Mouse (Mus musculus): ENCODE measurements around the gene Zfp553. TPM values are rescaled to one million over a fixed set of nuclear protein-coding genes. Genes with fewer than 3 reads are reported as not detected.
"Not testable (repeated sequence)": the region's sequence is repeated elsewhere in the genome, so short reads cannot be mapped to it uniquely, and the experiment has no call there.

The Zfp553 gene
- polyA plus RNA-seq, 1 experiment from 2014 or later: 42.5 TPM

DNA sequence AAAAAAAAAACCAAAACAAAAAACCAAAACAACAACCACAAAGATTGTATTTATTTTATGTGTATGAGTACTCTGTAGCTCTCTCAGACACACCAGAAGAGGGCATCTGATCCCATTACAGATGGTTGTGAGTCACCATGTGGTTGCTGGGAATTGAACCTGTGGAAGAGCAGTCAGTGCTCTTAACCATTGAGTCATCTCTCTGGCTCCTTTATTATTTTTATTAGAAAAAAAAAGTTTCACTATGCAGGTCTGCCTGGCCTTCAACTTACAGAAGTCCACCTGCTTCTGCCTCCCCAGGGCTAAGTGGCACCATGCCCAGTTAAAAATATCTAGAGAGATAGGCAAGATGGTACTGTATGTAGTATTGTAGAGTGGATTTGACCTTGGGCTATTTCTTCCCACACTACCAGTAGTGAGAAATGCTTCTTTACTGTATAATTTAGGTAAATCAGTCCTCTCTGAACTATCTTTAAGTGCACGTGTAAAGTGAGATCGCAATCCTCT, 10.6 kb downstream of the Zfp553 start:
- H3K9ac ChIP-seq: peak overlapping the region; percentile 68
- no peaks in the 10 kb centered on the region for H3K9me3 ChIP-seq (replicated peaks)
- H3K4me1 ChIP-seq: peaks cover 27% of the 10 kb centered on the region
- WGBS: 24% methylated on average over 2 of the region's 2 CpGs
- peaks cover 27% of the 10 kb centered on the region for H3K36me3 ChIP-seq
- peak overlapping the region; percentile 50 for H3K4me2 ChIP-seq (replicated peaks)
- no peak for ATAC-seq (ENCODE audit: insufficient number of reproducible peaks, low FRiP score, low TSS enrichment, low read depth)
- H3K4me3 ChIP-seq (replicated peaks): peak overlapping the region; percentile 92
- no peaks in the 10 kb centered on the region for H3K27me3 ChIP-seq
- peak overlapping the region; percentile 92 for H3K27ac ChIP-seq (replicated peaks)

- H3K4me3 ChIP-seq (replicated peaks): peak within 1 kb of the TSS; percentile 92
- under 1% methylated on average over 54 of the region's 56 CpGs for WGBS
- no peaks in the 10 kb centered on the region for H3K27me3 ChIP-seq
- peak within 1 kb of the TSS; percentile 92 for H3K27ac ChIP-seq (replicated peaks)
- peak; percentile 96 for ATAC-seq (ENCODE audit: insufficient number of reproducible peaks, low FRiP score, low TSS enrichment, low read depth)
- H3K4me2 ChIP-seq (replicated peaks): peak within 1 kb of the TSS; percentile 50
- H3K36me3 ChIP-seq: peaks cover 20% of the 10 kb centered on the region
- H3K9me3 ChIP-seq (replicated peaks): no peaks in the 10 kb centered on the region
- peak within 1 kb of the TSS; percentile 98 for H3K9ac ChIP-seq
- H3K4me1 ChIP-seq: peaks cover 27% of the 10 kb centered on the region
Observed at GRCm38 (mm10) chr7:127243870-127244657, 11.2 kb downstream of the Zfp553 start, which contains the start of gene Zfp771. Zfp771 (plus strand) TSS chr7:127244274.

- H3K4me3 ChIP-seq (replicated peaks): peak overlapping the region; percentile 92
- ATAC-seq (ENCODE audit: insufficient number of reproducible peaks, low FRiP score, low TSS enrichment, low read depth): peak; percentile 81
- peak overlapping the region; percentile 98 for H3K9ac ChIP-seq
- H3K9me3 ChIP-seq (replicated peaks): no peaks in the 10 kb centered on the region
- peak overlapping the region; percentile 92 for H3K27ac ChIP-seq (replicated peaks)
- H3K36me3 ChIP-seq: peaks cover 25% of the 10 kb centered on the region
- H3K4me1 ChIP-seq: peaks cover 27% of the 10 kb centered on the region
- WGBS: 8% methylated on average over 33 of the region's 33 CpGs
- H3K4me2 ChIP-seq (replicated peaks): peak overlapping the region; percentile 50
- H3K27me3 ChIP-seq: no peaks in the 10 kb centered on the region
Observed at GRCm38 (mm10) chr7:127244658-127245510, 12.0 kb downstream of the Zfp553 start.

DNA sequence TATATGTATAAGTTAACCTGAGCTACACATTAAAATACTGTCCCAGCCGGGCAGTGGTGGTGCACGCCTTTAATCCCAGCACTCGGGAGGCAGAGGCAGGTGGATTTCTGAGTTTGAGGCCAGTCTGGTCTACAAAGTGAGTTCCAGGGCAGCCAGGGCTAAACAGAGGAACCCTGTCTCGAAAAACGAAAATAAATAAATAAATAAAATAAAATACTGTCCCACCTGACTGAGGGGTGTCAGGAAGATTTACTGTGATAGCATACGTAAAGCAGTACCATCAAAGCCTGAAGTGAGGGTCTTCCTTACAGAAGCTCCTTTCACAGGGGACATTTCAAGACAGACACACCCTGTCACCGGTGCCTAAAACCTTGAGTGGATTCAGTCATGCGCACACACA, 17.6 kb downstream of the Zfp553 start:
- ATAC-seq (ENCODE audit: insufficient number of reproducible peaks, low FRiP score, low TSS enrichment, low read depth); H3K4me3 ChIP-seq (replicated peaks); H3K9me3 ChIP-seq (replicated peaks); H3K9ac ChIP-seq; H3K4me2 ChIP-seq (replicated peaks); H3K27me3 ChIP-seq; H3K27ac ChIP-seq (replicated peaks): not testable (repeated sequence)
- peaks cover 32% of the 10 kb centered on the region for H3K36me3 ChIP-seq
- H3K4me1 ChIP-seq: peaks cover 31% of the 10 kb centered on the region
- WGBS: 90% methylated on average over 8 of the region's 8 CpGs

- H3K27ac ChIP-seq (replicated peaks): no peak overlapping the region
Observed at GRCm38 (mm10) chr7:127252414-127252813, 19.6 kb downstream of the Zfp553 start.

GRCm38 (mm10) chr7:127253341-127253740, 20.5 kb downstream of the Zfp553 start:
- Histone ChIP-seq H3K27me3 (no peaks in the 10 kb centered on the region), H3K36me3 (peaks cover 25% of the 10 kb centered on the region; the same call in 1 of the 2 replicates), H3K27ac (replicated peaks) (peak overlapping the region; percentile 91), H3K9me3 (replicated peaks) (no peaks in the 10 kb centered on the region), H3K4me2 (replicated peaks) (peak overlapping the region; percentile 95), H3K4me1 (peaks cover 17% of the 10 kb centered on the region), H3K4me3 (replicated peaks) (peak overlapping the region; percentile 62), H3K9ac (peak overlapping the region; percentile 54; the same call in 1 of the 2 replicates)
- ATAC-seq (ENCODE audit: insufficient number of reproducible peaks, low FRiP score, low TSS enrichment, low read depth): no peak
- 70% methylated on average over 6 of the region's 6 CpGs for WGBS

More at GRCm38 (mm10) chr7:127252414-127252813, 19.6 kb downstream of the Zfp553 start:
- no peak overlapping the region for H3K4me2 ChIP-seq (replicated peaks)
- H3K9me3 ChIP-seq (replicated peaks): no peaks in the 10 kb centered on the region
- no peak for ATAC-seq (ENCODE audit: insufficient number of reproducible peaks, low FRiP score, low TSS enrichment, low read depth)
- H3K27me3 ChIP-seq: no peaks in the 10 kb centered on the region
- WGBS: 90% methylated on average over 2 of the region's 2 CpGs
- no peak overlapping the region for H3K4me3 ChIP-seq (replicated peaks)
- H3K9ac ChIP-seq: no peak overlapping the region
- H3K4me1 ChIP-seq: peaks cover 17% of the 10 kb centered on the region
- H3K36me3 ChIP-seq: peaks cover 34% of the 10 kb centered on the region

DNA sequence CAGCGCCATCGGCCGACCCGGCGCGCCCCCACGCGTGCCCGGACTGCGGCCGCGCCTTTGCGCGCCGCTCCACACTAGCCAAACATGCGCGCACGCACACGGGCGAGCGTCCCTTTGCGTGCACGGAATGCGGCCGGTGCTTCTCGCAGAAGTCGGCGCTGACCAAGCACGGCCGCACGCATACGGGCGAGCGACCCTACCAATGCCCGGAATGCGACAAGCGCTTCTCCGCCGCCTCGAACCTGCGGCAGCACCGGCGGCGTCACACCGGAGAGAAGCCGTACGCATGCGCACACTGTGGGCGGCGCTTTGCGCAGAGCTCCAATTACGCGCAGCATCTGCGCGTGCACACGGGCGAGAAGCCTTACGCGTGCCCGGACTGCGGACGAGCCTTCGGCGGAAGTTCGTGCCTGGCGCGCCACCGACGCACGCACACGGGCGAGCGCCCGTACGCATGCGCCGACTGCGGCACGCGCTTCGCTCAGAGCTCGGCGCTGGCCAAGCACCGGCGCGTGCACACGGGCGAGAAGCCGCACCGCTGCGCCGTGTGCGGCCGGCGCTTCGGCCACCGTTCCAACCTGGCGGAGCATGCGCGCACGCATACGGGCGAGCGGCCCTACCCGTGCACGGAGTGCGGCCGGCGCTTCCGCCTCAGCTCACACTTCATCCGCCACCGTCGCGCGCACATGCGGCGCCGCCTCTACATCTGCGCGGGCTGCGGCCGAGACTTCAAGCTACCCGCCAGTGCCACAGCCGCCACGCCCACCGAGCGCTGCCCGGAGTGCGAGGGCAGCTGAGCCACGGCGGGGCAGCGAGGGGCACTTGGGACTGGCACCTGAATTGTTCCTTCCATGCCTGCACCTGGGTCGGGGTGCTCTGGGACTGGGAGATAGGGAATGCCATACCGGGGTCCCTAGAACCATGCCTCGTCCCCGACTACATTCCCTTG, 21.2 kb downstream of the Zfp553 start:
- Histone ChIP-seq H3K27ac (replicated peaks) (peak overlapping the region; percentile 91), H3K4me1 (peaks cover 20% of the 10 kb centered on the region), H3K9me3 (replicated peaks) (no peaks in the 10 kb centered on the region), H3K36me3 (peaks cover 25% of the 10 kb centered on the region; the same call in 1 of the 2 replicates), H3K4me2 (replicated peaks) (peak overlapping the region; percentile 95), H3K4me3 (replicated peaks) (peak overlapping the region; percentile 62), H3K27me3 (no peaks in the 10 kb centered on the region), H3K9ac (peak overlapping the region; percentile 68)
- WGBS: under 1% methylated on average over 136 of the region's 136 CpGs
- peak; percentile 92 for ATAC-seq (ENCODE audit: insufficient number of reproducible peaks, low FRiP score, low TSS enrichment, low read depth)

- Histone ChIP-seq H3K27me3 (no peaks in the 10 kb centered on the region), H3K4me3 (replicated peaks) (peak overlapping the region; percentile 62), H3K9ac (peak overlapping the region; percentile 68; the same call in 1 of the 2 replicates), H3K4me1 (peaks cover 29% of the 10 kb centered on the region), H3K36me3 (peaks cover 16% of the 10 kb centered on the region; the same call in 1 of the 2 replicates), H3K9me3 (replicated peaks) (no peaks in the 10 kb centered on the region), H3K4me2 (replicated peaks) (peak overlapping the region; percentile 95), H3K27ac (replicated peaks) (peak overlapping the region; percentile 91)
- no peak for ATAC-seq (ENCODE audit: insufficient number of reproducible peaks, low FRiP score, low TSS enrichment, low read depth)
- WGBS: 27% methylated on average over 4 of the region's 4 CpGs
Observed at GRCm38 (mm10) chr7:127255008-127255407, 22.1 kb downstream of the Zfp553 start.

GRCm38 (mm10) chr7:127255965-127256364, 23.1 kb downstream of the Zfp553 start:
- H3K4me3 ChIP-seq (replicated peaks): no peak overlapping the region
- H3K4me1 ChIP-seq: peaks cover 32% of the 10 kb centered on the region
- 90% methylated on average over 2 of the region's 2 CpGs for WGBS
- no peak overlapping the region for H3K9ac ChIP-seq
- H3K4me2 ChIP-seq (replicated peaks): no peak overlapping the region
- 0 out of 2 replicates have a peak, but pooled peaks cover 11% of the 10 kb centered on the region for H3K36me3 ChIP-seq
- no peaks in the 10 kb centered on the region for H3K9me3 ChIP-seq (replicated peaks)
- ATAC-seq (ENCODE audit: insufficient number of reproducible peaks, low FRiP score, low TSS enrichment, low read depth): no peak
- no peaks in the 10 kb centered on the region for H3K27me3 ChIP-seq
- no peak overlapping the region for H3K27ac ChIP-seq (replicated peaks)

GRCm38 (mm10) chr7:127256518-127256917, 23.7 kb downstream of the Zfp553 start:
- no peaks in the 10 kb centered on the region for H3K9me3 ChIP-seq (replicated peaks)
- H3K9ac ChIP-seq: no peak overlapping the region
- H3K4me2 ChIP-seq (replicated peaks): no peak overlapping the region
- peaks cover 36% of the 10 kb centered on the region for H3K4me1 ChIP-seq
- H3K4me3 ChIP-seq (replicated peaks): no peak overlapping the region
- 89% methylated on average over 5 of the region's 5 CpGs for WGBS
- no peak for ATAC-seq (ENCODE audit: insufficient number of reproducible peaks, low FRiP score, low TSS enrichment, low read depth)
- H3K36me3 ChIP-seq: 0 out of 2 replicates have a peak, but pooled peaks cover 11% of the 10 kb centered on the region
- H3K27me3 ChIP-seq: no peaks in the 10 kb centered on the region
- H3K27ac ChIP-seq (replicated peaks): no peak overlapping the region
